Comparison of ENCODE assay signal across 8 mouse cellular contexts in the genomic region with DNA sequence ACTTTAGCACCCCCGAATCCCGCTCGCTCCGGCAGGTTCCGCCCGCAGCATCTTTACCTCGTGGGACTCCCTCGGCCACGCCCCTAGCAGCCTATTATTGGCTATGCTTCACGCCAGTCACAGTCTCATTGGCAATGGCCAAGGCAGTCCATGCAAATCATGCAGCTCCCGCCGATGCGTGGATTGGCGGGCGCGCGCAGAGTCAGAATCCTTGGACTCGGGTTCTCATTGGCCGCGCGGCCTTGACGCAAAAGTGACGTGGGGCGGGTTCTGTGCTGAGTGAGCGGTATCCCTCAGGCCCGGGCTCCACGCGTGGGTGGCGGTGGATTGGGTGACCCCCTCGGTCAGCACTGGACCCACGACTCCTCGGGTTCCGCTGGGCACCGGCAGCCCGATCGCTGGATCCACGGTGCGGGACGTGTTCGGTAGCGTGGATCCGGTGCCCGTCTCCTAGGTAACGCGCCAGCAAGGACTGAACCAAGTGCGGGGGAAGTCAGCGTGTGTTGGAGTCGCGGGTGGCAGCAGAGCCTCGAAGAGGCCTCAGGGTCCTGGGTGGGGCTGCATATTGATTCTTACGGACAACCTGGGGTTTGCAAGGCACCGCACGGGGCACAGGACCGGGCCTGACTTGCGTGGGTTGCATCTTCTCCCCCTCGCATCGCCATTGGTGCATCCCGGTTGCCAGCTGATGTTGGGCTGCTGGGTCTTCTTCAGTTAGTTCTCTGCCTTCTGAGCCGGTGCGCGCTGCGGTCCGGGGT. TPM values are rescaled to one million over a fixed set of nuclear protein-coding genes. Genes with fewer than 3 reads are reported as not detected.
DNase-seq lines count a peak whose midpoint lies in the region; ATAC-seq and TF ChIP-seq lines count a peak whose summit lies in the region.

TSS of gene Kcnab2 (minus strand) at position 406 of the 758 bp plus-strand sequence.

- no peaks in the 10 kb centered on the region for H3K36me3 ChIP-seq in erythroblast, embryonic 14.5 days (ENCODE audit: control insufficient read depth)
- no peaks in the 10 kb centered on the region for H3K36me3 ChIP-seq in heart, embryonic 11.5 days (ENCODE audit: control insufficient read depth, insufficient read depth, low read length)
- H3K36me3 ChIP-seq in kidney, embryonic 15.5 days = no peaks in the 10 kb centered on the region
- no peaks in the 10 kb centered on the region for H3K36me3 ChIP-seq in limb, embryonic 15.5 days
- H3K36me3 ChIP-seq in midbrain, postnatal 0 days (ENCODE audit: insufficient read depth, low read length) = peaks cover 3% of the 10 kb centered on the region; the same call in 1 of the 2 replicates

- peaks cover 40% of the 10 kb centered on the region for H3K27me3 ChIP-seq in erythroblast, embryonic 14.5 days (ENCODE audit: control insufficient read depth)
- peaks cover 21% of the 10 kb centered on the region for H3K27me3 ChIP-seq in heart, embryonic 11.5 days (ENCODE audit: control insufficient read depth, insufficient read depth, low read length)
- H3K27me3 ChIP-seq in kidney, embryonic 15.5 days = peaks cover 19% of the 10 kb centered on the region
- H3K27me3 ChIP-seq in limb, embryonic 15.5 days = peaks cover 21% of the 10 kb centered on the region
- H3K27me3 ChIP-seq in midbrain, postnatal 0 days (ENCODE audit: insufficient read depth, low read length) = no peaks in the 10 kb centered on the region

- H3K4me3 ChIP-seq in erythroblast, embryonic 14.5 days (replicated peaks) = peak within 1 kb of the TSS; percentile 63
- peak within 1 kb of the TSS; percentile 68 for H3K4me3 ChIP-seq in heart, embryonic 11.5 days (ENCODE audit: low read depth, low read length)
- H3K4me3 ChIP-seq in kidney, embryonic 15.5 days (replicated peaks) = peak within 1 kb of the TSS; percentile 90
- H3K4me3 ChIP-seq in limb, embryonic 15.5 days = peak within 1 kb of the TSS; percentile 81
- peak within 1 kb of the TSS; percentile 44 for H3K4me3 ChIP-seq in midbrain, postnatal 0 days (ENCODE audit: low read depth, low read length)

- peaks cover 1% of the 10 kb centered on the region for H3K9me3 ChIP-seq in erythroblast, embryonic 14.5 days (ENCODE audit: control insufficient read depth, low read length)
- H3K9me3 ChIP-seq in heart, embryonic 11.5 days (replicated peaks; ENCODE audit: control insufficient read depth, low read length) = peaks cover 3% of the 10 kb centered on the region; the same call in 1 of the 2 replicates
- 0 out of 2 replicates have a peak, but pooled peaks cover under 1% of the 10 kb centered on the region for H3K9me3 ChIP-seq in kidney, embryonic 15.5 days (replicated peaks)
- 0 out of 2 replicates have a peak, but pooled peaks cover under 1% of the 10 kb centered on the region for H3K9me3 ChIP-seq in limb, embryonic 15.5 days
- H3K9me3 ChIP-seq in midbrain, postnatal 0 days (ENCODE audit: low read length) = no peaks in the 10 kb centered on the region

- H3K27ac ChIP-seq in heart, embryonic 11.5 days (ENCODE audit: low read depth, low read length) = peak within 1 kb of the TSS; percentile 43; the same call in 1 of the 2 replicates
- peak within 1 kb of the TSS; percentile 85 for H3K27ac ChIP-seq in kidney, embryonic 15.5 days
- peak within 1 kb of the TSS; percentile 86 for H3K27ac ChIP-seq in limb, embryonic 15.5 days
- H3K27ac ChIP-seq in midbrain, postnatal 0 days (ENCODE audit: low read depth, low read length) = peak within 1 kb of the TSS; percentile 86

- H3K4me1 ChIP-seq in erythroblast, embryonic 14.5 days (ENCODE audit: control insufficient read depth) = peaks cover 11% of the 10 kb centered on the region
- H3K4me1 ChIP-seq in heart, embryonic 11.5 days (ENCODE audit: control insufficient read depth, insufficient read depth, low read length) = peaks cover 9% of the 10 kb centered on the region
- H3K4me1 ChIP-seq in kidney, embryonic 15.5 days = peaks cover 22% of the 10 kb centered on the region
- peaks cover 21% of the 10 kb centered on the region for H3K4me1 ChIP-seq in limb, embryonic 15.5 days
- H3K4me1 ChIP-seq in midbrain, postnatal 0 days (ENCODE audit: insufficient read depth, low read length) = peaks cover 7% of the 10 kb centered on the region

- H3K4me2 ChIP-seq in heart, embryonic 11.5 days = peak within 1 kb of the TSS; percentile 79
- peak within 1 kb of the TSS; percentile 93 for H3K4me2 ChIP-seq in kidney, embryonic 15.5 days
- peak within 1 kb of the TSS; percentile 78 for H3K4me2 ChIP-seq in limb, embryonic 15.5 days
- peak within 1 kb of the TSS; percentile 65 for H3K4me2 ChIP-seq in midbrain, postnatal 0 days (ENCODE audit: low read depth, low read length, poor library complexity, severe bottlenecking)

- peak within 1 kb of the TSS; percentile 87 for H3K9ac ChIP-seq in heart, embryonic 11.5 days (ENCODE audit: low read depth, low read length)
- H3K9ac ChIP-seq in kidney, embryonic 15.5 days = peak within 1 kb of the TSS; percentile 73
- H3K9ac ChIP-seq in limb, embryonic 15.5 days = peak within 1 kb of the TSS; percentile 76
- peak within 1 kb of the TSS; percentile 74 for H3K9ac ChIP-seq in midbrain, postnatal 0 days (replicated peaks; ENCODE audit: low read length, poor library complexity, severe bottlenecking)

- DNase-seq in CD4-positive helper T cell, adult 2 months (ENCODE audit: low read depth, low spot score) = peak; percentile 99
- peak; percentile 98 for DNase-seq in brain, embryonic 18.5 days (ENCODE audit: low read depth, low spot score)
- peak; percentile 99 for DNase-seq in midbrain, postnatal 0 days (ENCODE audit: low spot score)
- peak; percentile 85 to 96 for DNase-seq in spleen, postnatal 10 days (ENCODE audit: low spot score in 2 of 2)

- under 1% methylated on average over 63 of the region's 63 CpGs for WGBS in heart, embryonic 11.5 days (ENCODE audit: insufficient replicate concordance)
- WGBS in kidney, embryonic 15.5 days = under 1% methylated on average over 63 of the region's 63 CpGs
- WGBS in limb, embryonic 15.5 days = under 1% methylated on average over 63 of the region's 63 CpGs
- under 1% methylated on average over 62 of the region's 63 CpGs for WGBS in midbrain, postnatal 0 days

- ATAC-seq in heart, embryonic 11.5 days (replicated peaks; ENCODE audit: insufficient number of reproducible peaks, low FRiP score, low TSS enrichment) = peak; percentile 89
- ATAC-seq in kidney, embryonic 15.5 days (replicated peaks; ENCODE audit: low FRiP score) = peak; percentile 97
- peak; percentile 92 for ATAC-seq in limb, embryonic 15.5 days (ENCODE audit: insufficient number of reproducible peaks, low FRiP score, low TSS enrichment, low read depth)
- ATAC-seq in midbrain, postnatal 0 days (ENCODE audit: low FRiP score) = peak; percentile 96

- no peak for TF ChIP-seq CTCF in midbrain, postnatal 0 days (IDR thresholded peaks at IDR 0.05)

RNA-seq across cellular contexts. Expression of gene Kcnab2, which starts in this region (rescaled TPM):
- polyA plus RNA-seq in erythroblast, embryonic 14.5 days (2012) = 0.19 and 0.58 TPM in 2 replicates
- 2.2 and 3.5 TPM in 2 replicates for polyA plus RNA-seq in heart, embryonic 11.5 days (2014; fragmentation: Nextera tagmentation; extraction: Ambion mirVana)
- 5.9 and 6.3 TPM in 2 replicates for polyA plus RNA-seq in kidney, embryonic 15.5 days (2015; fragmentation: Nextera tagmentation; extraction: Ambion mirVana)
- polyA plus RNA-seq in limb, embryonic 15.5 days (2015; fragmentation: Nextera tagmentation; extraction: Ambion mirVana) = 7.6 and 8.2 TPM in 2 replicates
- total RNA-seq in midbrain, postnatal 0 days (2014; rRNA removed) = 51.5 and 66.9 TPM in 2 replicates
- 30.2 and 34.8 TPM in 2 replicates for polyA plus RNA-seq in midbrain, postnatal 0 days (2015; fragmentation: Nextera tagmentation; extraction: Ambion mirVana)

Comparison
In these comparisons a context has a peak if more than half of its experiments do, and no peak if none do; other contexts are left out.
1. Peak in every context shown above with its lines: DNase-seq, ATAC-seq, H3K4me3 ChIP-seq and H3K27ac ChIP-seq.